Mouse (Mus musculus) neural tube, postnatal 0 days (tissue): Measurements from ENCODE around the gene Tmem62. TPM values are rescaled to one million over a fixed set of nuclear protein-coding genes. Genes with fewer than 3 reads are reported as not detected.

Experiments
- microRNA-seq: library from miRNA; unstranded; fragments of <30 nt; microRNA quantifications from one replicate; pipeline ENCODE4, GENCODE M21; 2016
- polyA plus RNA-seq: library from polyadenylated mRNA; unstranded; fragments of >200 nt; fragmentation: Nextera tagmentation; extraction: Ambion mirVana; gene quantifications from 2 replicates; pipeline ENCODE4 v1.2.1, GENCODE M21; 2015

Tmem62 gene
- polyA plus RNA-seq, result 18.9 and 19.0 TPM in 2 replicates

GRCm38 (mm10) chr2:120976990-120977925, at the start of gene Tmem62:
Tmem62 (plus strand) TSS chr2:120977017.

GRCm38 (mm10) chr2:120970559-120971080, 6.2 kb upstream of the Tmem62 start, which contains the start of gene Ubr1:
Ubr1 (minus strand) TSS chr2:120970715.

GRCm38 (mm10) chr2:121007925-121008663, 31.3 kb downstream of the Tmem62 start, which contains the start of gene Ccndbp1:
Ccndbp1 (plus strand) TSS chr2:121008403.

GRCm38 (mm10) chr2:121036733-121037341, 60.0 kb downstream of the Tmem62 start, which contains the start of gene Epb42:
Epb42 (minus strand) TSS chr2:121037072.

Small RNA genes lying within 50 kb of the gene (microRNA-seq; reads per million reads assigned to microRNA genes)
- not detected for gene Gm44325

Other genes starting within 250 kb of the Tmem62 start
- gene Cdan1, start 126.9 kb upstream of the Tmem62 start, polyA plus RNA-seq, result 5.9 and 6.7 TPM in 2 replicates
- gene Ttbk2, start 126.4 kb upstream of the Tmem62 start, polyA plus RNA-seq, result 13.2 and 13.5 TPM in 2 replicates
- gene Ubr1, start 6.3 kb upstream of the Tmem62 start, polyA plus RNA-seq, result 23.7 and 27.0 TPM in 2 replicates
- gene Ccndbp1, start 31.4 kb downstream of the Tmem62 start, polyA plus RNA-seq, result 72.7 and 77.9 TPM in 2 replicates
- gene Epb42, start 60.1 kb downstream of the Tmem62 start, polyA plus RNA-seq, result 0.12 and 0.18 TPM in 2 replicates
- 0.05 TPM in 1 of 2 replicates, not detected in the other for gene Tgm5, start 108.8 kb downstream of the Tmem62 start, polyA plus RNA-seq
- gene Tgm7, start 132.8 kb downstream of the Tmem62 start, polyA plus RNA-seq, result not detected in 2 replicates
- gene Adal, start 163.4 kb downstream of the Tmem62 start, polyA plus RNA-seq, result 14.2 and 15.2 TPM in 2 replicates
- 13.3 and 15.1 TPM in 2 replicates for gene Lcmt2, start 163.6 kb downstream of the Tmem62 start, polyA plus RNA-seq
- 27.3 and 27.7 TPM in 2 replicates for gene Tubgcp4, start 193.6 kb downstream of the Tmem62 start, polyA plus RNA-seq
- gene Zscan29, start 194.1 kb downstream of the Tmem62 start, polyA plus RNA-seq, result 4.6 and 5.6 TPM in 2 replicates